Mouse (Mus musculus): ENCODE data around the gene Slc25a54. TPM values are rescaled to one million over a fixed set of nuclear protein-coding genes. Genes with fewer than 3 reads are reported as not detected.

The Slc25a54 gene
- polyA plus RNA-seq, 1 experiment: not detected

DNA sequence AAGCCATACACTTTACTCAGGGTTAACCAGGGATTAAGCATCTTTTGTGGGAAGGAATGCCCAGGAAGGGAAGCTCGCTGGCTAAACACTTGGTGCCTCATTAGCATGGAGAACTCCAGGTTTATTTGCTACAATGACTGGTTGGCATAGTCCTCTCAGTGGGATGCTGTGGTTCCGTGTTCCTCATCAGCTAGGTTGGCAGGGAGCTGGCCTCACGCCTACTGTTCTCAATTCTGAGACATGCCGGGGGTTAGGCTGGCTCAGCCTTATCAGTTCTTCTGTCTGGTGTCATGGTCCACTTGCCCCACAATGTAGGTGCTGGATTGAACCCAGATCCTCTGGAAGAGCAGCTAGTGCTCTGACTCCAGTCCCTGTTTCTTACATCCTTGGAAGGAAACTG is 72.3 kb downstream of the Slc25a54 start:
- 94% methylated on average over 4 of the region's 4 CpGs for WGBS
- Histone ChIP-seq H3K4me3 (replicated peaks; ENCODE audit: extremely low read depth, low read depth, low read length) (no peak overlapping the region), H3K4me1 (ENCODE audit: control insufficient read depth, insufficient read depth, low read length) (no peaks in the 10 kb centered on the region)
- DNase-seq: no peak
- no peak for TF ChIP-seq CTCF (IDR thresholded peaks at IDR 0.05; ENCODE audit: insufficient read depth, low read length)
- no peak for TF ChIP-seq POLR2A (IDR thresholded peaks at IDR 0.05; ENCODE audit: borderline replicate concordance, extremely low read depth, low read depth, low read length)

DNA sequence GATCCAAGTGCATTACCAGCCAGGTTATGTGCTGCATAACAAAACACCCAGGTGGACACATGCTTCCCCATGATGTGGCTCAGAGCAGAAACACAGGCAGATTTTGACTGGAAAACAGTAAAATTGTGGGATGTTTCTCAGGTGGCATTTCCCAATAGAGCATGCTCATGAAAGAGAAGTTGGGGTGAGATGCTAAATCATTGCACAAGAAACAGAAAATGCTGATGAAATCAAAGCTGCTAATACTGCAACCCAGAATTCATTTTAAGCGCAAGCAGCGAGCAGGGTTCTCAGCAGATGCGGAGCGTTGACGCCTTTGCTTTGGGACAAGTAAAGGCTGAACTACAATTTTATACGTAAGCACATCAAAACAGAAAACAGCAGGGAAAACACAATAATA is 73.1 kb downstream of the Slc25a54 start:
- no peaks in the 10 kb centered on the region for H3K4me1 ChIP-seq (ENCODE audit: control insufficient read depth, insufficient read depth, low read length)
- 93% methylated on average over 6 of the region's 6 CpGs for WGBS
- no peak for TF ChIP-seq POLR2A (IDR thresholded peaks at IDR 0.05; ENCODE audit: borderline replicate concordance, extremely low read depth, low read depth, low read length)
- no peak for TF ChIP-seq CTCF (IDR thresholded peaks at IDR 0.05; ENCODE audit: insufficient read depth, low read length)
- no peak overlapping the region for H3K4me3 ChIP-seq (replicated peaks; ENCODE audit: extremely low read depth, low read depth, low read length)
- no peak for DNase-seq

DNA sequence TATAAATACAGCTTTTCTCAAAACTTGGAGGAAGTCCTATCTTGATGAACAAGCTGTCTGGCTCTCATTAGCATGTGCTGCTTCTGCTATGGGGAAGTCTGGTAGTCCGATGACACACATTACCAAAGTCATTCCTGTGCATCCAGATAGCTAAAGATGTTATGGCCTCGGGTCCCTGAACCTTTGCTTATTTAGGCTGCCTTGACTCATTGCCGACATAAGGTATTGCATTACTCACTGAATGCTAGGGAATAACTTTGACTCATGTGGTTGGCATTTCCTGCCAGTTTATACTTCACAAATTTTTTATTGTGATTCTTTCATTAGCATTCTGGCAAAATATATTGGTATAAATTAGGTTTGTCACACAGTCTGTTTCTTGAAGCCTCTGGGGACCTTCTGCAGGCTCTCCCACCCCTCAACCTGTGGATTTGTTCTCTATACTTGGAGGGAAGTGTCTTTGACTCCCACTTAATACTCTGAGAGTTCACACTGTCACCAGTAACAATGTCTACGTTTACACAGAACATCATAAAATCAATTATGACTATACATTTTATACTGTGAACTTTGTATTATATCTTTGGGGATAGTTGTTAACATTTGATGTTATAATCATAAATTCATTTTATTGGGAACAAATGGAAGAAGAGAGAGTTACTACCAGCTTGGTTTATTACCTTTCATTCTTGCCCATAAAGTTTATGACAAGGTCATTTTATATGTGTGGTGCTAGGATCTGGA is 75.8 kb downstream of the Slc25a54 start:
- TF ChIP-seq CTCF (IDR thresholded peaks at IDR 0.05; ENCODE audit: insufficient read depth, low read length) (no peak), POLR2A (IDR thresholded peaks at IDR 0.05; ENCODE audit: borderline replicate concordance, extremely low read depth, low read depth, low read length) (no peak)
- no peaks in the 10 kb centered on the region for H3K4me1 ChIP-seq (ENCODE audit: control insufficient read depth, insufficient read depth, low read length)
- 64% methylated on average over 4 of the region's 4 CpGs for WGBS
- no peak for DNase-seq
- no peak overlapping the region for H3K4me3 ChIP-seq (replicated peaks; ENCODE audit: extremely low read depth, low read depth, low read length)

DNA sequence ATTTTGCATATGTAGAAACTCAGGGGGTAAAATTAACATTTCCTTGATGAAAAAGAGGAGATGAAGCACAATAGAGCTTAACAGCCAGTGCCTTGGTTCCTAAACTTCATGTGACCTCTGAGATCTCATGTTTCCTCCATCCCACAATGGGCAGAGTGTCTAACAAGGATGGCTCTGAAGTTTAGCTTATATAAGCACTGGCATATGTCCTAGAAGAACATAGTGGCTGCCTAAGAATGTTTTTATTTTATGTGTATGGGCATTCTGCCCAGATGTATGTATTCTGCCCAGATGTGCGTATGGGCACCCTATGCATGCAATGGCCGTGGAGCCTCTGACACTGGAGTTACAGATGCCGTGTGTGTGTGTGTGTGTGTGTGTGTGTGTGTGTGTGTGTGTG is 77.2 kb downstream of the Slc25a54 start:
- no peaks in the 10 kb centered on the region for H3K4me1 ChIP-seq (ENCODE audit: control insufficient read depth, insufficient read depth, low read length)
- 90% methylated on average over 3 of the region's 3 CpGs for WGBS
- TF ChIP-seq CTCF (IDR thresholded peaks at IDR 0.05; ENCODE audit: insufficient read depth, low read length) (no peak), POLR2A (IDR thresholded peaks at IDR 0.05; ENCODE audit: borderline replicate concordance, extremely low read depth, low read depth, low read length) (no peak)
- H3K4me3 ChIP-seq (replicated peaks; ENCODE audit: extremely low read depth, low read depth, low read length): no peak overlapping the region
- DNase-seq: no peak

DNA sequence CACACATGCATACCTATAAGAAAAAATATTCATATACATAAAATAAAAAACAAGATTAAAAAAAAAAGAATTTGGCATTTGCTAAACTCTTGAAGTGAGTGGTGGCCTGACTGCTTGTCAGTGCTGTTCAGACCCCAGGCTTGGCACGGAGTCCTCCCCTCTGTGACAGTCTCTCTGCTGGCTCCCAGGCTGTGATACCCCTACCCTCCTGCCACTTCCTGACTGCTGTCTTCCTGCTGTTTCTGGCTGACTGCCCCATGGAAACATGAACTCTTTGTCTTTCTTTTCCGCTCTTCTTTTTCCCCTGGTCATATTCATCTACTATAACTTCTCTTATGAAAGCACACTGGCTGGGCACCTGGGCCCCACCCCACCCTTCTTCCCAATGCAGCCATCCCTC is 83.8 kb downstream of the Slc25a54 start:
- Histone ChIP-seq H3K4me3 (replicated peaks; ENCODE audit: extremely low read depth, low read depth, low read length) (no peak overlapping the region), H3K4me1 (ENCODE audit: control insufficient read depth, insufficient read depth, low read length) (no peaks in the 10 kb centered on the region)
- DNase-seq: no peak
- WGBS: 67% methylated on average over 2 of the region's 2 CpGs
- TF ChIP-seq CTCF (IDR thresholded peaks at IDR 0.05; ENCODE audit: insufficient read depth, low read length) (no peak), POLR2A (IDR thresholded peaks at IDR 0.05; ENCODE audit: borderline replicate concordance, extremely low read depth, low read depth, low read length) (no peak)

DNA sequence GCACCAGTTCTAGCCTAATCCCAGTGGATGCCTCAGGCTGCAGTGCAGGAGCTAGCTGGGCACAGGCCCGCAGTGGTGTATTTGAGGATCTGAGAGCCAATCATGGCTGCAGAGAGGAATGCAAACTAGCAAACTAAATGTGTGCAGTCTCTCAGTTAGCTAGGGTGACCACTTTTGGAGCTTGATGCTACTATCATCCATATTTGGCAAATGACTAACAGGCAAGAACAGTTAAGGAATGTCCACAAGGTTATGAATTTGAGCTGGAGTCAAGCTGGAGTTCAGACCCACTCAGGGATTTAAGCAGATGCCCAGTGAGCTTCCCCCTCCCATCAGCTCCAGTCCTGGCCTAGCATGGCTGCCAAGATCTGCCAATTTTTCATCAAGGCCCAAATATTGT is 84.4 kb downstream of the Slc25a54 start:
- Histone ChIP-seq H3K4me3 (replicated peaks; ENCODE audit: extremely low read depth, low read depth, low read length) (no peak overlapping the region), H3K4me1 (ENCODE audit: control insufficient read depth, insufficient read depth, low read length) (no peaks in the 10 kb centered on the region)
- WGBS: 88% methylated on average over 1 of the region's 1 CpGs
- TF ChIP-seq CTCF (IDR thresholded peaks at IDR 0.05; ENCODE audit: insufficient read depth, low read length): no peak
- TF ChIP-seq POLR2A (IDR thresholded peaks at IDR 0.05; ENCODE audit: borderline replicate concordance, extremely low read depth, low read depth, low read length): no peak
- DNase-seq: no peak

DNA sequence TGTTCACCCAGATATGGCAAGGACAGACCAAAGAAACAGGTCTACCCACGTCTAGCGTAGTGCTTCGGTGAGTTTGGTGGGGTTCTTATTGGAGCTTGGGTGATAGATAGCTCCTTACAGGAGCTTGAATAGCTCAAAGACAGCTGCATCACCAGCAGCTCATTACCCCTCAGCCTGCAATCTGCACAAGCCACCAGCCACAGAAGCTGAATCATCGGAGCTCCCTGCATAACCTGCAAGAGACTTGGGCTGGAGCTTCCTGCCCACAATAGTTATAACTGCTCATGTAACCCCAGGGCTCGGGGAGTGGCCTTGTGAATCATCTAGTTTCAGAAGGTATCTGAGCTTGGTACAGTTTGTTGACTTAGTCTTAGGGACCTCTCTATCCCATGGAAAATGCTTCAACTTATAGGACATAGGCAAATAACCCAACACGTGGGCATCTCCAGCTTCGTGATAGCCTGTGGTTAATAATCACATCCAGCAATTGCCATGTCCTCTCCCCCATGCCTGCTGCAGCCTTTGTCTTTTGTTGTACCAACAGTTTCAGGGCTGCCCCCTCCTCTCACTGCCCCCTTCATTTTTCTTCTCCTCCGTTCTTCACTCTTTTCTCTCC is 85.1 kb downstream of the Slc25a54 start:
- Histone ChIP-seq H3K4me1 (ENCODE audit: control insufficient read depth, insufficient read depth, low read length) (no peaks in the 10 kb centered on the region), H3K4me3 (replicated peaks; ENCODE audit: extremely low read depth, low read depth, low read length) (no peak overlapping the region)
- DNase-seq: no peak
- TF ChIP-seq POLR2A (IDR thresholded peaks at IDR 0.05; ENCODE audit: borderline replicate concordance, extremely low read depth, low read depth, low read length): no peak
- no peak for TF ChIP-seq CTCF (IDR thresholded peaks at IDR 0.05; ENCODE audit: insufficient read depth, low read length)
- WGBS: 77% methylated on average over 8 of the region's 8 CpGs

Other genes starting within 250 kb of the Slc25a54 start
- gene Stxbp3, start 239.9 kb upstream of the Slc25a54 start, polyA plus RNA-seq (2012; rRNA removed): 7.4 and 14.6 TPM in 2 replicates
- 1.3 and 1.7 TPM in 2 replicates for gene Fndc7, start 190.5 kb upstream of the Slc25a54 start, polyA plus RNA-seq (2012; rRNA removed)
- 48.9 and 64.0 TPM in 2 replicates for gene Prpf38b, start 168.7 kb upstream of the Slc25a54 start, polyA plus RNA-seq (2012; rRNA removed)
- 0.19 TPM in 1 of 2 replicates, not detected in the other for gene Henmt1, start 140.6 kb upstream of the Slc25a54 start, polyA plus RNA-seq (2012; rRNA removed)
- not detected in 2 replicates for gene Gm9857, start 140.0 kb upstream of the Slc25a54 start, polyA plus RNA-seq (2012; rRNA removed)
- 7.5 and 10.7 TPM in 2 replicates for gene Fam102b, start 52.9 kb upstream of the Slc25a54 start, polyA plus RNA-seq (2012; rRNA removed)
- gene Slc25a24, start 42.7 kb downstream of the Slc25a54 start, polyA plus RNA-seq (2012; rRNA removed): 8.8 and 8.9 TPM in 2 replicates

All from lung, adult 2 months (tissue).